Mouse (Mus musculus) hindbrain, embryonic 12.5 days (tissue): Measurements from ENCODE around the gene Cct2. TPM values are rescaled to one million over a fixed set of nuclear protein-coding genes. Genes with fewer than 3 reads are reported as not detected.

ENCODE experiments used
- ATAC-seq: fragments of 200-750 bp; cut with Nextera tagmentation; 2 replicates; pipeline ENCODE4 v1.8.0; 2017; ENCODE audit warnings: moderate TSS enrichment; ENCODE audit not compliant: low FRiP score
- H3K27ac ChIP-seq: fragments of 300-500 bp; sonication (generic); 2 replicates; pipeline ENCODE4 v1.5.1; 2016; ENCODE audit warnings: mild to moderate bottlenecking
- H3K27me3 ChIP-seq: fragments of 300-500 bp; sonication (generic); 2 replicates; pipeline ENCODE4 v1.6.1; 2016; ENCODE audit warnings: mild to moderate bottlenecking
- H3K36me3 ChIP-seq: fragments of 300-500 bp; sonication (generic); 2 replicates; pipeline ENCODE4 v1.6.1; 2016; ENCODE audit warnings: mild to moderate bottlenecking
- H3K4me1 ChIP-seq: fragments of 300-500 bp; sonication (generic); 2 replicates; pipeline ENCODE4 v1.6.1; 2016
- H3K4me2 ChIP-seq: fragments of 300-500 bp; sonication (generic); replicated peaks from 2 replicates; pipeline ENCODE4 v1.6.1; 2016; ENCODE audit warnings: mild to moderate bottlenecking
- H3K4me3 ChIP-seq: fragments of 300-500 bp; sonication (generic); 2 replicates; pipeline ENCODE4 v1.5.1; 2016; ENCODE audit warnings: mild to moderate bottlenecking
- H3K9ac ChIP-seq: fragments of 300-500 bp; sonication (generic); 2 replicates; pipeline ENCODE4 v1.6.1; 2016; ENCODE audit warnings: mild to moderate bottlenecking, moderate library complexity
- H3K9me3 ChIP-seq: fragments of 300-500 bp; sonication (generic); replicated peaks from 2 replicates; pipeline ENCODE4 v1.6.1; 2016; ENCODE audit warnings: mild to moderate bottlenecking
- WGBS: fragments of 180-500 bp; shearing (Covaris S2); methylation state at CpG from one replicate; pipeline ENCODE4 v1.1.7; 2016; 5-methylcytosine and 5-hydroxymethylcytosine counted together
- polyA plus RNA-seq: library from polyadenylated mRNA; unstranded; fragments of >200 nt; fragmentation: Nextera tagmentation; extraction: Ambion mirVana; gene quantifications from 2 replicates; pipeline ENCODE4 v1.2.1, GENCODE M21; 2016

The Cct2 gene
- polyA plus RNA-seq, 1 experiment from 2014 or later, result 247 TPM

DNA sequence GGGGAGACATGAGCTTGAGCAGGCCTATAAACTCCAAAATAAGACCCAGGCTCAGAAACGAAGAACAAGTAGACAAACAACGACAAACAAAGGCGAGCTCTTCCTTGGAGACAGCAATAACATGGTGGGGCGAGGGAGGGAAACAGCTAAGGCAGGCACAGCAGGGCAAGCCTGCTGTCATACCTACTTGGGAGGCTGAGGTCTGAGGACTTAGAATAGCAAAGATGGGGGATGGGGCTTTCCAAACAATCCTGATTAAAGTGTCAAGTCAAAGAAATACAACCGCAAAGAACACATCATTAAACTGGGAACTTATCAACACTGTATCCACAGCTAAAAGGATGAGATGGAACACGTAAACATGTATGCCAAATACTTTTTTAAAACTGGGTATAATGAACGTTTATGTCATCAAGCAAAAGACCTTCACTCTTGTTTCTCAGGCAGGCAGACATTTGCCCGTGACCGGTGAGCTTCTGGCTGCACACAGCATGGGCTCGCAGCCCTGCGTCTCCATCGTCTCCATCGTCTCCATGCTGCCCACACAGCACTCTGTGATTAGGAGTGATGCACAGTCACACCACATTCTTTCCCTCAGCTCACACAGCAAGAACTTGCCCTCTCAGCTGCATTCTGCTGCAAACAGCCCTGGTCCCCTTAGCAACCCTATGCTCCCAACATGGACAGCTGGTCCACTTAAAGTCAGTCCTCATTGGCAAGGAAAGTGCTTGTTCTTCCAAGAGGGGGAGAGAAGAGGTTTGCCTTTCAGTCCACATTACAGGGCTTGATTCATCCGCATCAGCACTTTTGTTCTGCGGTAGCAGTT lies 31.1 kb upstream of the Cct2 start:
- Histone ChIP-seq H3K27me3 (no peaks in the 10 kb centered on the region), H3K4me3 (no peak overlapping the region), H3K4me1 (peaks cover 18% of the 10 kb centered on the region), H3K9me3 (no peaks in the 10 kb centered on the region), H3K4me2 (peak overlapping the region; percentile 13), H3K9ac (no peak overlapping the region), H3K27ac (peak overlapping the region; percentile 88), H3K36me3 (0 out of 2 replicates have a peak, but pooled peaks cover 3% of the 10 kb centered on the region)
- 23% methylated on average over 15 of the region's 15 CpGs for WGBS
- ATAC-seq, result peak; percentile 94

DNA sequence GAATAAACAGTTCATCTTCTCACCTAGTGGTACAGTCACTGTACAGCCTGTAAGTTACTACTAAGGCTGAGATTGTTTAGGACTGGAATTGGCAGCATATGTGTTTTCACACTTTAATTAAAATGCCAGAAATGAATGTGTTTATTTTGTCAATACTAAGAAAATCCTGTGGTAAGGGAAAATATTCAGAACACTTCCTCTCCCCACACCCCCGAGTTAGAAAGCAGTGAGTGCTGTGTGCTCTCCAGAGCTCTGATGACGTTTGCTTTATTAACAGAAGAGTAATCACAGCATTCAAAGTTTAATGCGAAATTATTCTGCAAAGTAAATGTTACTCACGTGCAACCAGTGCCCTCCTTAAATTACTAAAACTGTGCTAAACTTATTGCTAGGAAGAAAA lies 26.0 kb upstream of the Cct2 start:
- WGBS, result 87% methylated on average over 4 of the region's 4 CpGs
- no peak overlapping the region for H3K9ac ChIP-seq
- 0 out of 2 replicates have a peak, but pooled peaks cover 10% of the 10 kb centered on the region for H3K36me3 ChIP-seq
- no peaks in the 10 kb centered on the region for H3K9me3 ChIP-seq
- ATAC-seq, result no peak
- no peak overlapping the region for H3K27ac ChIP-seq
- H3K4me3 ChIP-seq, result no peak overlapping the region
- no peaks in the 10 kb centered on the region for H3K27me3 ChIP-seq
- H3K4me2 ChIP-seq, result no peak overlapping the region
- H3K4me1 ChIP-seq, result peaks cover 11% of the 10 kb centered on the region

DNA sequence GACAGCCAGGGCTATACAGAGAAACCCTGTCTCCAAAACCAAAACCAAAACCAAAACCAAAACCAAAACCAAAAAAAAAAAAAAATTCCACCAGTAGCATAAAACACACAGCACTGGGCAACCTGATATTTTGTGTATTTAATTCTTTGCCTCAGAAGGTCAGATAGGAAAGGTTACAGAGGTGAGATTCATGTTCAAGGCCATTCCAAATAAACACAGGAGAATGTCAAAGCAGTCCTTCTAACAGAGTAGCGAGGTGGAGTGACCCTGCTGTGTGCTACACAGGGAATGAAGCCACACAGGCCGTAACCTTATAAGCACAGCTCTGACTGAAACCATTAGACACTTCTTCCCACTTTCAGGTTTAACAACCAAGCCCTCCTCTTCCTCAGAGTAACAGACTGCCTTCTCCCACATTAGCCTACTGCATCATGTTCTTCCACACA lies 18.3 kb upstream of the Cct2 start:
- 76% methylated on average over 2 of the region's 2 CpGs for WGBS
- no peaks in the 10 kb centered on the region for H3K27me3 ChIP-seq
- H3K4me3 ChIP-seq, result no peak overlapping the region
- peaks cover 52% of the 10 kb centered on the region for H3K36me3 ChIP-seq
- H3K4me1 ChIP-seq, result no peaks in the 10 kb centered on the region
- H3K9ac ChIP-seq, result no peak overlapping the region
- H3K4me2 ChIP-seq, result no peak overlapping the region
- no peaks in the 10 kb centered on the region for H3K9me3 ChIP-seq
- ATAC-seq, result no peak
- H3K27ac ChIP-seq, result no peak overlapping the region

GRCm38 (mm10) chr10:117081326-117081725 lies 17.7 kb upstream of the Cct2 start:
- ATAC-seq, result no peak
- Histone ChIP-seq H3K9me3 (no peaks in the 10 kb centered on the region), H3K36me3 (peaks cover 58% of the 10 kb centered on the region), H3K4me3 (no peak overlapping the region), H3K27ac (no peak overlapping the region), H3K27me3 (no peaks in the 10 kb centered on the region), H3K4me2 (no peak overlapping the region), H3K4me1 (no peaks in the 10 kb centered on the region), H3K9ac (no peak overlapping the region)
- WGBS, result 69% methylated on average over 4 of the region's 4 CpGs

DNA sequence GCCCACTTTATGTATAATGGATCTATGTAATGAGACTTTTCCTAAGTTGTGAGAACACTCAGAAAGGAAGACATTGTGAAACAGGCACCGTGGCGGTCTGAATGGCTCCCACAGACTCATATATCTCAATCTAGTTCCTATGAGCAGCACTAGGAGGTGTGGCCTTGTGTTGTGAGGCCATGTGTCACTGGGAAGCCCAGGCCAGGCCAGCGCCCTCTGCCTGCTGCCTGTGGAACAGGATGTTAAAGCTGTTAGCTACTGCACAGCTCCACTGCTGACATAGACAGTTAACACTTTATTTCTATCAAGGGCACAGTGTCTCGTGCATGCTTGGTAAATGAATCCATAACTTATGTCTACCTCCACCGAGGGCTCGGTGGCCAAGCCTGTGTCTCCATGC lies 14.7 kb upstream of the Cct2 start:
- Histone ChIP-seq H3K36me3 (peaks cover 63% of the 10 kb centered on the region), H3K4me3 (no peak overlapping the region), H3K4me2 (no peak overlapping the region), H3K27me3 (no peaks in the 10 kb centered on the region), H3K9me3 (no peaks in the 10 kb centered on the region), H3K4me1 (no peaks in the 10 kb centered on the region), H3K9ac (no peak overlapping the region), H3K27ac (no peak overlapping the region)
- ATAC-seq, result no peak
- 79% methylated on average over 6 of the region's 6 CpGs for WGBS

DNA sequence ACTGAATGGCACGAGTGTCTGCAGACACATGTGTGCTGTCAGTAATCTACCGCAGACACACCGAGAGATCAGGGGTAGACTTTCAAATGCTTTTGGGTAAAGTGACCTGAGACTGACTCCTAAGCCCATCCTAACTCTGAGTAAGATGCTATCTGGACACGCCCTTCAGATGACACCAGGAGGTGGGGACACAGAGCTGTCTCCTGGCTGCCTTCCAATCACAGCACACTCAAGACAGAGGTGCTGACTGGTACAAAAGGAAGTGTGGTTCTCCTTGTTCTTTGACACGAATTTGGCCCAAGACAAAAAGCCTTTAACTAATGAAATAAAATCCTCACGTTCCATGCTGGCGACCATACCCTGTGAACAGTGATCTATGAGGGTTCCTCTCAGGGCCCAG lies 9.6 kb upstream of the Cct2 start:
- Histone ChIP-seq H3K27ac (no peak overlapping the region), H3K36me3 (peaks cover 63% of the 10 kb centered on the region), H3K9ac (no peak overlapping the region), H3K4me1 (no peaks in the 10 kb centered on the region), H3K4me2 (no peak overlapping the region), H3K4me3 (no peak overlapping the region), H3K27me3 (no peaks in the 10 kb centered on the region), H3K9me3 (no peaks in the 10 kb centered on the region)
- no peak for ATAC-seq
- WGBS, result 87% methylated on average over 7 of the region's 7 CpGs

DNA sequence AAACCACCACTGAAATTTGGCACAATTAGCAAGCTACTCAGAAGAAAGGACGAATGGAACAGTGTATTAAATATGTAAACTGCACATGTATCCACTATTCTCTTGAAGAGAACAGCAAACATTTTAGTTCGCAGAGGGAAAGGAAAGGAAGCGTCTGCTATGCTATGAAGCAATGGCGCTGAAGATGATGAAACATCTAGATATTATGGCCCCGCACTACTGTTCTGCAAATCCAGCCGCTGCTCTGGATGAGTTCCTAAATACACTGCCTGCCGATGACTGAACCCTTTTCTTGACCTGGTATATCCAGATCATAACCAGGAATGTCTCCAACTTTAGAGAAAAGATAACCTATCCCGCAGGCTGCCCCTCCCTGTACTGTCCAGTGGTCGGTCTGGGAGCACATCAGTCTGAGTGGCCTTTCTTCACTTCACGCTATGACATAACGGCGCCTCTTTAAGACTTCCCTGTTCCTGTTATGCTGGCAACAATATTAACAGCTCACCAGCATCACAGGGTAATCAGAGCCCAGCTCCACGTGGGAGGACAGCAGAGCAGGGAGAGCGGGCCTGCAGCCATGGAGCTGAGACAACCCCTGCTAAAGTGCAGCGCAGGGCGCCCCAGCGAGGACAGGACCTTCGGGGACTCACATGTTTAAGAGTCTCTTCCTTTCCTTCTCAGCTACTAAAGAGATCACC lies 8.7 kb upstream of the Cct2 start:
- Histone ChIP-seq H3K9ac (no peak overlapping the region), H3K9me3 (no peaks in the 10 kb centered on the region), H3K4me2 (no peak overlapping the region), H3K4me1 (no peaks in the 10 kb centered on the region), H3K27ac (no peak overlapping the region), H3K4me3 (no peak overlapping the region), H3K27me3 (no peaks in the 10 kb centered on the region), H3K36me3 (peaks cover 56% of the 10 kb centered on the region)
- ATAC-seq, result no peak
- 95% methylated on average over 18 of the region's 18 CpGs for WGBS

GRCm38 (mm10) chr10:117069109-117069508 lies 5.5 kb upstream of the Cct2 start:
- H3K4me1 ChIP-seq, result no peaks in the 10 kb centered on the region
- H3K9ac ChIP-seq, result no peak overlapping the region
- no peaks in the 10 kb centered on the region for H3K9me3 ChIP-seq
- WGBS, result 97% methylated on average over 3 of the region's 3 CpGs
- ATAC-seq, result no peak
- no peaks in the 10 kb centered on the region for H3K27me3 ChIP-seq
- no peak overlapping the region for H3K27ac ChIP-seq
- H3K4me2 ChIP-seq, result no peak overlapping the region
- peaks cover 35% of the 10 kb centered on the region for H3K36me3 ChIP-seq
- H3K4me3 ChIP-seq, result no peak overlapping the region

DNA sequence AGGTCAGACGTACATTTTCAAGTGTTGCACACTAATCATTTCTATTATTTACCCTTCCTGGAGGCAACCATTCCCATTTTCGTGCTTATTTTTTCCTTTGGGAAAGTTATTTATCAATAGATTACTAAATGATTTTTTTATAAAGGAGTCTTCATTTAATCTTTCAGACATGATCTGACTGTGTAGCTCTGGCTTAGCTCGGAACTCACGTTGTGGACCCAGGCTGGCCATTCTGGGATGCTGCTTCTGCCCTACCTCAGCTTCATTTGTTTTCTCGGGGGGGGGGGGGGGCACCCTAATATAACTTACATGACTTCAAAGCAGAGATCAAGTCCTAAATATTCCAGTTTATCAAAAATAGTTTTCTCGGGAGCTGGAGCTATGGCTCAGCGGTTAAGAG lies 462 bp upstream of the Cct2 start:
- WGBS, result 9% methylated on average over 7 of the region's 7 CpGs
- peak overlapping the region; percentile 88 for H3K4me3 ChIP-seq
- H3K9me3 ChIP-seq, result no peaks in the 10 kb centered on the region
- peak; percentile 50 for ATAC-seq
- no peaks in the 10 kb centered on the region for H3K27me3 ChIP-seq
- peaks cover 9% of the 10 kb centered on the region for H3K4me1 ChIP-seq
- peak overlapping the region; percentile 48 for H3K4me2 ChIP-seq
- H3K27ac ChIP-seq, result peak overlapping the region; percentile 88
- peaks cover 30% of the 10 kb centered on the region for H3K36me3 ChIP-seq
- H3K9ac ChIP-seq, result peak overlapping the region; percentile 38; the same call in 1 of the 2 replicates

- peak overlapping the region; percentile 88 for H3K4me3 ChIP-seq
- 4% methylated on average over 15 of the region's 15 CpGs for WGBS
- peaks cover 12% of the 10 kb centered on the region for H3K4me1 ChIP-seq
- peak overlapping the region; percentile 31; the same call in 1 of the 2 replicates for H3K27ac ChIP-seq
- H3K9me3 ChIP-seq, result no peaks in the 10 kb centered on the region
- peaks cover 41% of the 10 kb centered on the region for H3K36me3 ChIP-seq
- no peaks in the 10 kb centered on the region for H3K27me3 ChIP-seq
- ATAC-seq, result peak; percentile 1; the same call in 1 of the 2 replicates
- H3K9ac ChIP-seq, result peak overlapping the region; percentile 81
- H3K4me2 ChIP-seq, result peak overlapping the region; percentile 86
Measured at GRCm38 (mm10) chr10:117062894-117063253, 740 bp downstream of the Cct2 start.

- H3K9me3 ChIP-seq, result no peaks in the 10 kb centered on the region
- H3K4me3 ChIP-seq, result no peak overlapping the region
- 94% methylated on average over 4 of the region's 4 CpGs for WGBS
- H3K27ac ChIP-seq, result no peak overlapping the region
- peaks cover 95% of the 10 kb centered on the region for H3K36me3 ChIP-seq
- no peak for ATAC-seq
- no peak overlapping the region for H3K9ac ChIP-seq
- H3K4me2 ChIP-seq, result no peak overlapping the region
- no peaks in the 10 kb centered on the region for H3K27me3 ChIP-seq
- peaks cover 6% of the 10 kb centered on the region; the same call in 1 of the 2 replicates for H3K4me1 ChIP-seq
Measured at GRCm38 (mm10) chr10:117055668-117056067, 7.9 kb downstream of the Cct2 start.

DNA sequence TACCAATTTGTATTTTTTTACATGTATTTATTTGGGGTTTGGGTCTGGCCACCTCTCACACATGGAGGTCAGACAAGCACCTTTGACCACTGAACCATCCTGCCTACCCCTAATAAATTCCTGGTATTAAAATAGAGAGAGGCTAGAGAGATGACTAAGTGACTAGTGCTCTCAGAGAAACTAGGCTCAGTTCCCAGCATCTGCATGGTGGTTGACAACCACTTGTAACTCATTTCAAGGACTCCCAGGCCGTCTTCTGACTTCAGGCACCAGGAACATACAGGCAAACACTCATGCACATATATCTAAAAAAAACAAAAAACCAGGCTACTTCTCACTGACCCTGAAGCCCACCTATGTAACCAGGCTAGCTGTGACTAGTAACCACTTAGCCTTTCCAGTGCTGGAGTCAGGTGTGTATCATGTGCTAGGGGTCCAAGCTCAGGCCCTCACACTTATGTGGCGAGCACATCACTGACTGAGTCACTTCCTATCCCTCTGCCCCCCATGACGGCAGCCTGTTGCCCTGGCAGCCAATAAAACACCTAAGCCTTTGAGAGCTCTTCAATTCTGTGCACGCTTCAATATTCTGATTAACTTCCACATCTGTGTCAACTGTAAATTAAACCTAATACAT lies 13.5 kb downstream of the Cct2 start:
- no peak overlapping the region for H3K4me3 ChIP-seq
- no peak for ATAC-seq
- H3K9me3 ChIP-seq, result no peaks in the 10 kb centered on the region
- no peak overlapping the region for H3K4me2 ChIP-seq
- no peaks in the 10 kb centered on the region for H3K27me3 ChIP-seq
- peaks cover 10% of the 10 kb centered on the region for H3K4me1 ChIP-seq
- no peak overlapping the region for H3K27ac ChIP-seq
- H3K9ac ChIP-seq, result no peak overlapping the region
- WGBS, result 81% methylated on average over 4 of the region's 4 CpGs
- peaks cover 61% of the 10 kb centered on the region for H3K36me3 ChIP-seq
